Mouse (Mus musculus): ENCODE data around the gene Slc8b1. TPM values are rescaled to one million over a fixed set of nuclear protein-coding genes. Genes with fewer than 3 reads are reported as not detected.

The Slc8b1 gene
- total RNA-seq, 2 experiments from 2014 or later: 3.3 to 4.6 TPM

DNA sequence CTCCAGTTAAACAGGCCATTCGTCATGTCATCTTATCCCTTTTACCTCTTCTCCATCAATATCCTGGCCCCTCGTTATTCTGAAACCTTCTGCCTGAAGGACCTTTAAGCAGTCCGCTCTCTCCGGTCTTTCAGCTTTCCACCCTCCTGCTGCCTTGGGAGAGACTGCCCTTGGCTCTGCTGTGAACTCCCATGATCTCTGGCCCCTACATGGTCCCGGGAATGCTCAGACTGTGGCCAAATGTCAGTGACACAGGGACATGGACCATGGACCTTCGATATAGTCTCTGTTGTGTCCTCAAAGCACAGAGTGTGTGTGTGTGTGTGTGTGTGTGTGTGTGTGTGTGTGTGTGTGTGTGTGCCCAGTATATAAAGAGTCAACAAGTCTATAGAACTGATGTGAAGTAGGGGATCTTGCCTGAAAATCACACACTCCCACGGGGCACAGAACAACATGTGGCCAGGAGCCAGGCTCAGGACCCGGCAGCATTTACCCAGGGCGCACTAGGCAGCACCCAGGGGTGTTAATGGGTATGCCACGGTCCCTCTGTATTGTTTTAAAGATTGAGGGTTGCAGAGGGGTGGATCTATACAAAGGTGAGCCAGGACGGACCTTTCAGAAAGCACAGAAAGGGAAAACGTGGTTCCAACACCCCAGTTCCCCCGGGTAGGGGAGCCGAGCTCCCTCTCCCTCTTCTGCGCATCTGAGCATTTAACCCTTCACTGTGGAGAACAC, 54.4 kb downstream of the Slc8b1 start:
- intact Hi-C loops (cut with DNase I): no loop called here
- DNase-seq: no peak

DNA sequence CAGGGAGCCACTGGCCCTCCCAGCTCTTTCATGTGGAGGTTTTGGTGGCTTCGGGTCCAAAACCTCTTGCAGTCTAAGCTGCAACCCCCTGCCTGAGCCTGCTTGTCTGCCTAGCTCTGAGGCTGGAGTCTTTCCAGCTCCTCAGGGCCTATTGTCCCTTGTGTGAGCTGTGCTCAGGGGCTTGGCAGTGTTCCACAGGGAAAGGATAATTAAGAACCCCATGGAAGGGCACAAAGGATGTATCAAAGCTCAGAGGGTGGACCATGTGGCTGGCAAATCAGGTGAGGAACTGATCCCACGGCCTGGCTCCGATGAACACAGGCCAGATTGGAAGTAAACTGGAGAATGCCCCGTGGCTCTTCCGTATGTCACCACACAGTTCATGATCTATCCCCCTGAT, 55.1 kb downstream of the Slc8b1 start:
- DNase-seq: peak; percentile 90
- intact Hi-C loops (cut with DNase I): no loop called here

DNA sequence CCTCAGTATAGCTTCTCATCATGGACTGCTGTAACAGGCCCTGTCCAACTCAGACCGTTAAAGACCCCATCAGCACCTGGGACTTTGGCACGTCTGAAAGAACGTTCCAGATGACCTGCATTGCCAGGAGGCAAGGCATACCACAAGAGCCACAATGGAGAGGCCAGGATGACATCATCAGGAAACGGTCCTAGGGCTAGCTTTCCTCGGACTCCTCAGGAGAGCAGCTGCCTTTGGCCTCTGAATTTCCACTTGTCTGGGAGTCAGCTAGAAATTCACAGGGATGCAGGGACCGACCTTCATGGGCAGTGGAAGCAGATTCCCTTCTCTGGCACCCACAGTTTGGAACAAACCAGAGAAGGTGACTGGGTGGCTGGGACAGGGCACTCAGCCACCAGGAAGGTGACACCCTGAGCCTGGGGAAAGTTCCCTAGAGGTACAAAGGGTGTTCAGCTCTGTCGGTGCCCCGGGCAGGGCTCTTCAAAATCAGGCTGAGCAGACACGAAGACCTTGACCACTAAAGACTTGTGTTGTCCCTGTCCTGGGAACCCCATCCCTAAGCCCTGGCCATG, 55.8 kb downstream of the Slc8b1 start:
- DNase-seq: peak; percentile 49
- intact Hi-C loops (cut with DNase I): no loop called here

DNA sequence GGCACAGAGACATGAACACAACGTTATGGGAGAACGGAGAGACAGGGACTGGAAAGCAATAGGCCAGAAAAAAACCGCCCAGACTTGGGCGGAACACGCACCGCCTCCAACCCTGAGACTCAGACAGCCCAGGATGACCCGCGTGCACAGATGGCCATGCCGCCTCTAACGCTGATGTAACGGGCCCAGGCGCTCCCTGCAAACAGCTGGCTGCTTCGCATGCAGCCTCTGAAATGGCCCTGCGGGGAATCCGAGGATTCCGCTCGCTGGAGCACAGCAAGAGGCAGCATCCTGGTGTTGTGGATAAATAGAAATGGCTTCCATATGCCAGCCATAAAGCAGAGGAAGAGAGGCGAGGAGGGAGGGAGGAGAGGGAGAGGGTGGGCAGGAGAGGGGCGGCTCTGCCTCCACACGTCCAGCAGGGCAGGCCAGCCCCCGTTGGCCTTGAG, 56.3 kb downstream of the Slc8b1 start:
- intact Hi-C loops (cut with DNase I): no loop called here
- DNase-seq: peak; percentile 87

DNA sequence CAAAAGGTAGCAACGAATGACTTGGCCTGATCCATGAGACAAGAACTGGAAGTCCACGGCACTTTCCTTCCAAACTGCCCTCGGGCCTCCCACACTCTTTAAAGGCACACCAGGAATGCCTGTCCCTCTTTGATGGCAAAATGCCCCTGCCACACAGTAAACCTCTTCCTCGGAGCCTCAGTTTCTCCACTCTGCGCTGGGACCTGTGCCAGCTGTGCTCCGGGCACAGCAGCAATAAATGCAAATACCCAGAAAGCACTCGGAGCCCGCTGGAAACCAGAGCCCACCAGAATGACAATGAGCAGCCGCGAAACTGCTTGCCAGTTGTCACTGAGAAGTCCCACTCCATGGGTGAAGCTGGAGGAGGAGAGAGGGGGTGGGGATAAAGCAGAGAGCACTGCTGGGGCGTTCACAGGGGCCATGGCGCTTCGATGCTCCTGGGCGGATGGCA, 56.8 kb downstream of the Slc8b1 start:
- intact Hi-C loops (cut with DNase I): no loop called here
- DNase-seq: peak; percentile 51

DNA sequence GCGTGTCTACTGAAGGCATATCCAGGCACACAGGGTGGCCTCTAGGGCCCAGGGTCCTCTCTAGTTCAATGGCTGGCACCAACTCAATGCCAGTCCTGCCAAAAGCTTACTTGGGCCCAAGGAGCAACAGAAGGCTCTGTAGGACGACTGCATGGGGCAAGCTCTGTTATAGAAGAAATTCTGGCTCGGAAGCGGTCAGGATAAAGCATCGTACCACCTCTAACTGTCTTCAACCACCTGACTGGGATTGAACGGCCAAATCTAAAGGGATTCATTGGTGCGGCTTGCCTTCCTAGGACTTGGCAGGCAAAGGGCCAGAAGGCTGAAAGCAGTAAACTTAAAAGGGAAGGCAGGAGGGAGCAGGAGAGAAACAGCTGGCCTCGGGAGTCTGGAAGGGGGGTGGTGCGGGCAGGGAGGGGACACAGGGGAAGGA, 57.4 kb downstream of the Slc8b1 start:
- DNase-seq: peak; percentile 83

DNA sequence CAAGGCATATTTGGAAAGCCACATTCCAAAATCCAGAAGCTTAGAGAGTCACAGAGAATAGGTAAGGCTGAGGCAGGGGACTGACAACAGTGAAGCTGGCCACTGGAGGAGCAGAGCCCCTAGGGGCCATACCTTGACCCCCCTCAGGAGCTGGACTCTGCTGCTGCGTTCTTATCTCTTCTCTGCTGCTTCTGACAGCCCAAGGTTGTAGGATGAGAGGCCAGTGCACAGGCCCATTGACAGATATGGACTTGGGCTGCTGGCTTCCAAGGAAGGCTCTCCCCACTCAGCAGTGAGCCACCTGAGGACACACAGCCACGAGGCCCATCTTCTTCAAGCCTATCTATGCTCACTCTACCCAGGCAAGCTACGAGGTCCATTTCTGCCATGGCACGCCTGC, 58.0 kb downstream of the Slc8b1 start:
- DNase-seq: no peak
- intact Hi-C loops (cut with DNase I): no loop called here

More for the DNA sequence above, 57.4 kb downstream of the Slc8b1 start:
- intact Hi-C loops (cut with DNase I): no loop called here

DNA sequence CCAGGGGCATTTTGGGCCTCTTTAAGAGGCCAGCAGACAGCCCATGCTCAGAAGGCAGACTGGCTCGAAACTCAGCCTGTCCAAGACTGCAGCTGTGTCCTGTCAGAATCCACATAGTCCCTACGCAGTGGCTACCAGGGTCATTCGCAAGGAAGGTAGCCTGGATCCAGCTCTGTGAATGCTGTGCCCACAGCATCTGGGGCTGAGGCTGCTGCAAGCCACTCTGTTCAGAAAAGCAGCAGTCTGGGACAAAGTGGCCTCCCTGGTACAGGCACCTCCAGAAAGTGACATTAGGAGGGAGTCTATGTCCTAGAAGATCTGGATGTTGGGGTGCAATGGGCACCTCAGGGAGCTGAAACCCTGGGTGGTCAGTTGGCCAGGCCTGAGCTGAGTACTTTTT, 58.8 kb downstream of the Slc8b1 start:
- intact Hi-C loops (cut with DNase I): no loop called here
- no peak for DNase-seq

DNA sequence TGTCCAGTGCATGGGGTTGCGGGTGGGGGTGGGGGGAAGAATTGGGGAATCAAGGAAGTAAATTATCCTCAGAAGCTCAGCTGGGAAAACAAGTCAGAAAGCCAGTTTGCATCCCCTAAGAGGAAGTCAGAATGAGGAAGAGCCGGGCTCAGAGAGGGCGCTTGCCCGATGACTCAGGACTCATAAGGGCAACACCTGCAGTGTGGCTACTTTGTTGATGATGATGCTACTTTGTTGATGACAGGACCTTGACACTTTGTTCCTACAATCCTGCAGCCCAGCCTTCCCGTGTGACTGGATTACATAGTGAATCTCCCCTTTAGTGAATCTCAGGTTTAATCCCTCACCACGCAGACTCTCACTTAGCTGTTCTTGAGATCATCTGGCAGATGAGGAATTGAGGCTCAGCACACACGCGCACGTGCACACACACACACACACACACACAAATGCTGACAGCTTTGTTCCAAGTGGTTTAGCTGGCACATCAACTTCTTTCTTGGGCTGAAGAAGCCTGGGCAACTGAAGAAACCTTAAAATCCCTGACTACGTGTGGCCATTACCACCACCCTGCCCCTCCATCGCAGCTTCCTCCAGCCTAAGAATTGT, 59.4 kb downstream of the Slc8b1 start:
- intact Hi-C loops (cut with DNase I): no loop called here
- DNase-seq: no peak

DNA sequence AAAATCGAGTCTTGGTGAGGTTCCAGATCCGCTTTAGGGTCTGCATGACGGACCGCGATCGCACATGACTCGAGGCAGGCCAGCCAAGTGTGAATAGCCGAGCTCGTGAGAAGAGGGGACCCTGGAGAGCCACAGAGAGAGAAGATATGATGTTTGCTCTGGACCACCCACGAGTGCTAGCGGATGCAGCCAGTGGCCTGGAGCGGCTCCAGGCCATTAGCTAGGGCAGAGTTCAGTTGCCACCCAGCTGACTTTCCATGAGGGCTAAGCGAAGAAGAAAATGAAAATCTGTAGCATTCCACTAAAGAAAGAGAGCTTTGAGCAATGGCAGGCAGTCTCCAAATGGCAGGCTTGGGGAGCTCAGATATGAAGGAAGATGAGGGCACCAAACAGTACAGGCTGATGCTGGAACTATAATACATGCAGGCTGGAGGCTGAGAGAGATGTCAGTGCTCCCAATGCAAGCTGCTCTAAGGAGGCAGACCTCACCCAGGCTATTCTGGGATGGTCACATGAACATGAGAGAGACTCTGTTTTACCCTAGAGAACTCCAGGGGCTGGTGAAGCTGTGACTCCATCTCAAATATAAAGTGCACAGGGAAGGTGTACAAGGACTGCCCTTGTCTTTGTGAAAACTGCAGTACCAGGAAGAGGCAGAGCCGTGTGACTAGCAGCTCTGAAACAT, 60.2 kb downstream of the Slc8b1 start:
- peak; percentile 67 for DNase-seq
- intact Hi-C loops (cut with DNase I): no loop called here

DNA sequence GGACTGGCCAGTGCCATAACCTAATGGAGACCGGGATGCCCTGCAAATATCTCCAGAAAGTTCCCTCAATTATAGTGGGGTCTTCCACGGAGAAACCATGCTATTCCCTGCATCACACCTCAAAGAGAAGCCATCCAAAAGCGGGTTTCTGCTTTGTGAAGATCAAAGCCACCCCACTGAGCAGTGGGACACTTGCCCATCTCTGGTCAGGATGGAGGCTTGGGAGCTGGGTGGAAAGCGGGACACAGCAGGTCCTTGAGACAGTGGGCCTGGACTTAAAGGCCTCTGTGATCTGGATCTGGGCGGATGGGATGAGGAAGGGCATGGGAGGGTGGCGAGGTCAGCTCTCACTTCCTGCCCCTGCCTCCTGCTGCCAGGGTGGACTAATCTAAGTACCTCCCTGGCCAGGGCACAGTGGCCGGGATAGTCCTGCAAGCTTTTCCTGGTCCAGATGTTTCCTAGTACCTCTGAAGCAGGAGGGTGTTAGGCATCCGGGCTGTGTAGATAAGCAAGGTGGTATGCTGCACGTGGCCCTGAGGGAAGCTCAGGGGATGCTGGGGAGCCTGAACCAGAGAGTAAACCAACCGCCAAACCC, 63.6 kb downstream of the Slc8b1 start:
- DNase-seq: peak; percentile 62
- intact Hi-C loops (cut with DNase I): no loop called here

DNA sequence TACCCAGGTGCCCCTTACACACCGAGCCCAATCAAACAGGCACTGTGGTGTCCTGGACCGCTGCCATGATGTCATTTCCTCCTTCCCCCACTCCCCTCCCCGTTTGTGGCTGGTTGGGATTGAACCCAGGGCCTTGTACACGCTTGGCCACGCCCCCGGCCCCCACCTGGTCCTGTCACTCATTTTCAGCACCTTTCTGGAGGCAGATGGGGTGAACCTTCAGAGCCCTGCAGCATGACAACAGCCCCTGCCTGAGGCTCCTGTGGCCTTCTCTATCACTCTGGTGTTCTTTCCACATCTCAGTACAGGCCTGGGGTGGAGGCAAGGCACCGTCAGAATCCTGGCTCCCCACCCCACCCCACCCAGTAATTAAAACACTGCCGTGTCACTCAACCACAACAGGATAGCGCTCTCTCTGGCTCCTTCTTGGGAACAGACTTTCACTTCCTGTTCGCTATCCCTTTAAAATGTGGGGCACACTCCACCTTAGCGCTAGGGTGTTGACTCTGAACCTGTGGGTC, 65.9 kb downstream of the Slc8b1 start:
- no peak for DNase-seq
- intact Hi-C loops (cut with DNase I): no loop called here

DNA sequence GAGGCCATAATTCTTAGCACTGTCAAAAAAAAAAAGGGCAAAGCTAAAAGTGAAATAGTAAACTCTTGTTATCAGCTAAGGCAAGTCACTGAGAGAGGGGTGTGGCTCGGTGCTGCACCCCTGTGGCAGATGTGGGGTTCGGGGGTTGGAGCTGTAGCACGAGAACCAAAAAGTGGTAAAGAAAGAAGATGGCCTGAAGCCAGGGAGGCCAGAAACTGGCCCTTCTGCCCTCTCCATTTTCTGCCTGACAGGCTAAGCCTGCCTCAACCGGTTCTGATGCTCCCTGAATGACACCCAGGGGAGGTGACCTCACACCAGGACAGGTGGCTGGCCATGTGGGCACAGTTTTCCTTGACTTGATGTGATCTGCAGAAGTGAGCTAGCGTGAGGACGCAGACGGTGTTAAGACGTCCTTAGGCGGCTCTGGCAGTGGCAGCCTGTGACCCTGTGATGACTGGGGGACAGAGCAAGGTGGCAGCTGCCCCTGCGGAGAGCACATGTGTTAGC, 67.0 kb downstream of the Slc8b1 start:
- intact Hi-C loops (cut with DNase I): no loop called here
- DNase-seq: peak; percentile 56

DNA sequence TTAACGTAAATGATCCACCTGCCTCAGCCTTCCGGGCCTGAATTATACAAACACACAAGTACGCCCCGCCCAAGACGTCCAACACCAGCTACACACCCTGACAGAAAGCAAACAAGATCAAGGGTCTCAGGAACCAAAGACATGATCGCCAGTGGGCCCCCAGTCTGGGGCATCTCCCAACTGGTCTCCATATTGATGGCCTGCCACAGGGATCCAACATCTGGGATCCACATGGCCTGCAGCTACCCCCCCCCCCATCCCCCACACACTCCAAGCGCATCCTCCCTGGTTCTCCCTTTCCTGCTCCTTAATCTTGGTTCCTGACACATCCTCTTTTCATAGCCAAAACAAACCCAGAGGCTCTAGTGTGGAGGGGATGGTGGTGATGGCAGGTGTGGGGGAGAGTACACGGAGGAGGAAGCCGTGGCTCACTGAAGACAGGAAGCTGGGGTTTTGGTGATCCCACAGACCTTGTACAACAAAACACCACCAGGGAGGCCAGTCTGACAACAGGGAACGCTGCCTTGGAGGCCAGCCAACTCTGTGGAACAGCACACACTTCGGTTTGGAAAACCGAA, 67.6 kb downstream of the Slc8b1 start:
- intact Hi-C loops (cut with DNase I): no loop called here
- peak; percentile 54 for DNase-seq

DNA sequence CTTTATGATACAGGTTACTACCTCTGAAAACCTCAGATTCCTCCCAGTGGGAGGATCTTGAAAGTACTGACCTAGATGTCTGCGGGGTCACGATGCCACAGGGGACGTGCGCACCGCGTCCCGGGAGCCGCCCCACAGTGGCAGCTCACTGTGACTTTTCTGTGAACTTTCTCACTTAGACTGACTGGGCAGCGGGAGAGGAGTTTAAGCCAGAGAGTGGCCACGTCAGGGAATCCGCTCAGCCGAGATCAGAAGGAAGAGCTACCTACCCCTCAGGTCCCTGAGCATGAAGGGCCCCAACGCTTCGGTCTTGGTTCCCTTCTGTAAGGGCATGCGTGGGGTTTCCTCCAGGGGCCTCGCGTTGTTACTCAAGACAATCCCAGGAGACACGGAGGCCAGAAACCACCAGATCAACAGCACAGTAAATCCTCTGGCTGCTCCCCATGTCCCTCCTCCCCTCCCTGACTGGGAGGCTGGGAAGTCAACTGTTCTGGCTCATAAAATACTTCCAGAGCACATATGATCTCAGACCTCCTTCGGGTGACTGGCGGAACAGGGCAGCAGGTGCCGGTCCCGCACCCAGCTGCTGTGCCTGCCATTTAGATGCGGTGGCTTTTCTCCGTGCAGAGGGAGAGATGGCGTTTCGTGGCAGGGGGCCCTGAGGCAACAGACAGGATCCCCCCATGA, 68.4 kb downstream of the Slc8b1 start:
- intact Hi-C loops (cut with DNase I): no loop called here
- DNase-seq: no peak

DNA sequence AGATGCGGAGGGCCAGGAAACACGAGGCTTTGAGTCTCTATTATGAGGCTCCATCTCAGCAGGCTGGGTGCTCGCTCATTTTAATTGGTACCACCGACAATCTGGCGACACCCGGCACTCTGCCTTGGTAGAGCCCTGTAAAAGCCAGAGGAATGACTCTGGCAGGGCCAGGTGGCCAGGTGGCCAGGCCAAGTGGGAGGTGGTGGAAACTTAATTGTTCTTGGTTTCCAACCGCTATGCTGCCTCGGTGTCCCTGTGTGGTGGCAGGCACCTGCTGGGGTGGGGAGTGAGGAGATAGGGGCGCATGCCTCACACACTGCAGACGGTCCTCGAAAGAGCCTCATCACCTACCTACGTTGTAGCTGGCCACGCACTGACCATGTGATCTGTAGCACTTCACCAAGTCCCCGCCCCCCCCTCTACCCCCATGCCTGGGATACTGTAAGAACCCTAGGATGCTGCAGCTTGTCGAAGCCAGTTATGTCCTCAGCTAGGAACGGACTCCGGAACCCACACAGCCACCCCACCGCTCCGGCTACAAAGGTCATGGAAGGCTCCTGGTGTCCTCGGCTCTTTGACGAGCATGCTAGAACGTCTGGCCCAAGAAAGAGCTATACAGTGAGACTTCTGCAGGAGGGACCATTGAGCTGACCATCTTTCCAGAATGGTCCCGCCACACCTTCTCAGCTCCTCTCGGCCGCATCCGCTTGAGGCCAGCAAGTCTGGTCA, 69.1 kb downstream of the Slc8b1 start:
- DNase-seq: peak; percentile 72
- intact Hi-C loops (cut with DNase I): no loop called here

DNA sequence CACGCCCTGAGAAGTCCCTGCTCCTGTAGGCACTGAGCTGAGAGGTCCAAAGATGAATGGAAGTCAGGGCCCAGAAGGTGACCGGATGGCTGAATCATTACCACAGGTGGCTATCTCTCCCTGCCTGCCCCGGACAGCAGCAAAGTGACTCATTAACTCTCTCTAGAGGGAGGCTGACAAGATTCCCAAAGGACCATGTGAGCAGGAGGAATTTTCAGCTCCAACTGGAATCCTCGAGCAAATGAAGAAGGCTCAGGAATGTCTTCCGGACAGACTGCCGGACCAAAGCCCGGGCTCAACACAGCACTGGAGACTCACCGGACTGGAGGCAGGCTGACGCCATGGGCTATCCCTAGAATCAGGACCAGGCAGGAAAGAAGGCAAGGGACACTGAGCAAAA, 71.0 kb downstream of the Slc8b1 start:
- intact Hi-C loops (cut with DNase I): no loop called here
- no peak for DNase-seq

DNA sequence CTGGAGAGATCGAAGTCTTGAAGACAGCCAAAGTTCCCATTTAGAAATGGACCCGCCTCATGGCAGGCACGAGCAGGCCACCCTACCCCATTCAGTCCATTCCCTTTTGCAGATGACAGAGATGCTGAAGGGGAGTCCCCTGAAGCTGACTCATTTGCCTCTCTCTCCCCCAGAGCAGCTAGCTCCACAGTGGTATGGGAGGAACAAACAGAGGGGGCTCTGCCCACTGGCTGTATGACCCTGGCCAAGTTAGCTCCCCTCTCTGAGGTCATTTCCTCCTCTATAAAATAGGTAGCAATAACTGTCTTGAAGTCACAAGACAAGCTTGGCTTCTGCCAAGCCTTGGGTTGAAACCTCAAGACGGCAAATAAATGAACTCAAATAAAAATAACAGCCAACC, 72.5 kb downstream of the Slc8b1 start:
- intact Hi-C loops (cut with DNase I): no loop called here
- DNase-seq: no peak

Data from left cerebral cortex, postnatal 4 days (tissue).